Mouse (Mus musculus): ENCODE results near the gene Olfr1008. TPM values are rescaled to one million over a fixed set of nuclear protein-coding genes. Genes with fewer than 3 reads are reported as not detected.

Gene Olfr1008
- not detected for polyA plus RNA-seq (2014; fragmentation: Illumina TruSeq; extraction: RNeasy Lipid Tissue Mini Kit (QIAGEN cat#74804); ENCODE audit: low read depth, low replicate concordance)

GRCm38 (mm10) chr2:85689131-85689530 is at the start of gene Olfr1008:
Olfr1008 (plus strand) TSS chr2:85689431.

DNA sequence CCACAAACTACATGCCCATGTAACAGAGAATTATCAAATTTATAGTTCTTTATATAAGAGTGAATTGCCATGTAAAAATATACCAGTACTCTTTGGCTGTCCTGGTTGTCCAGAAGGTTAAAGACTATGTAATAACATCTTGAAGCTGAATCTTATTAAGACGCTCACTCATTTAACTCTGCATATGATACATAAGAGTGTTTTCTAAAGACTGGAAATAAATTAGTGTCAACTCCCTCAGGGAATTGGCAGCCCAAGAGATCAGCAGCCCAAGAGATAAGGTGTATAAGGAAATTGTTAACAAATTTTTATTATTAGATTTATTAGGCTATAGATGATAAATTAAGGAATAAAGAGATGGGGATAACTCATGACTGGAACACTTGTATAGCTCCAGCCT is 38.6 kb upstream of the Olfr1008 start, which contains the start of gene Olfr1002:
TSS of gene Olfr1002 (minus strand) at position 101 of the 400 bp plus-strand sequence.

DNA sequence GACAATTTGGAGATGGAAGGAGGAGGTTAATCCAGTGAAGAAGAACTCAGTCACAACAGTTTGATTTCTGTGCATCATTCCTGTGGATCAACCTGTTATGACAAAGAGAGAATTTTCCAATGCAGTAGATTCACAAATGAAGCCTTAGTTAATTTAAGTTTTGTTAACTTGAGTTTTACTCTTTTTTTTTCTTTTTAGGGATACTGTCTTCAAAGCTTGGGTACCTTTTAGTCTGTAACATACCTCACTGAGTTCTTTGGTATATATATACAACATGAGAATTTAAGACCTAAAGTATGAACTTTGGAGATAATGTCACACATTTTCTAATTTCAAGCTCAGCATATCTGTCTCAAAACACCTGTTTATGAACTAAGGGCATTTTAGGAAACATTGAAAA is 24.9 kb upstream of the Olfr1008 start, which contains the start of gene Olfr154:
TSS of gene Olfr154 (minus strand) at position 101 of the 400 bp plus-strand sequence.

GRCm38 (mm10) chr2:85678667-85679066 is 10.6 kb upstream of the Olfr1008 start, which contains the start of gene Olfr1006:
Olfr1006 (minus strand) TSS chr2:85678767.

GRCm38 (mm10) chr2:85715119-85715518 is 25.9 kb downstream of the Olfr1008 start, which contains the start of gene Olfr1009:
Olfr1009 (plus strand) TSS chr2:85715419.

Other genes starting within 250 kb of the Olfr1008 start
- not detected for gene Olfr995, start 245.8 kb upstream of the Olfr1008 start, polyA plus RNA-seq (2014; fragmentation: Illumina TruSeq; extraction: RNeasy Lipid Tissue Mini Kit (QIAGEN cat#74804); ENCODE audit: low read depth, low replicate concordance)
- gene 4833423E24Rik, start 170.4 kb upstream of the Olfr1008 start, polyA plus RNA-seq (2014; fragmentation: Illumina TruSeq; extraction: RNeasy Lipid Tissue Mini Kit (QIAGEN cat#74804); ENCODE audit: low read depth, low replicate concordance) = not detected
- gene Olfr996, start 110.2 kb upstream of the Olfr1008 start, polyA plus RNA-seq (2014; fragmentation: Illumina TruSeq; extraction: RNeasy Lipid Tissue Mini Kit (QIAGEN cat#74804); ENCODE audit: low read depth, low replicate concordance) = not detected
- gene Olfr998, start 100.5 kb upstream of the Olfr1008 start, polyA plus RNA-seq (2014; fragmentation: Illumina TruSeq; extraction: RNeasy Lipid Tissue Mini Kit (QIAGEN cat#74804); ENCODE audit: low read depth, low replicate concordance) = not detected
- gene Olfr1000, start 77.5 kb upstream of the Olfr1008 start, polyA plus RNA-seq (2014; fragmentation: Illumina TruSeq; extraction: RNeasy Lipid Tissue Mini Kit (QIAGEN cat#74804); ENCODE audit: low read depth, low replicate concordance) = not detected
- gene Olfr1002, start 38.7 kb upstream of the Olfr1008 start, polyA plus RNA-seq (2014; fragmentation: Illumina TruSeq; extraction: RNeasy Lipid Tissue Mini Kit (QIAGEN cat#74804); ENCODE audit: low read depth, low replicate concordance) = not detected
- gene Olfr154, start 25.0 kb upstream of the Olfr1008 start, polyA plus RNA-seq (2014; fragmentation: Illumina TruSeq; extraction: RNeasy Lipid Tissue Mini Kit (QIAGEN cat#74804); ENCODE audit: low read depth, low replicate concordance) = not detected
- gene Olfr1006, start 10.7 kb upstream of the Olfr1008 start, polyA plus RNA-seq (2014; fragmentation: Illumina TruSeq; extraction: RNeasy Lipid Tissue Mini Kit (QIAGEN cat#74804); ENCODE audit: low read depth, low replicate concordance) = not detected
- gene Olfr1009, start 26.0 kb downstream of the Olfr1008 start, polyA plus RNA-seq (2014; fragmentation: Illumina TruSeq; extraction: RNeasy Lipid Tissue Mini Kit (QIAGEN cat#74804); ENCODE audit: low read depth, low replicate concordance) = not detected
- not detected for gene Olfr1012, start 73.3 kb downstream of the Olfr1008 start, polyA plus RNA-seq (2014; fragmentation: Illumina TruSeq; extraction: RNeasy Lipid Tissue Mini Kit (QIAGEN cat#74804); ENCODE audit: low read depth, low replicate concordance)
- not detected for gene Olfr1013, start 77.7 kb downstream of the Olfr1008 start, polyA plus RNA-seq (2014; fragmentation: Illumina TruSeq; extraction: RNeasy Lipid Tissue Mini Kit (QIAGEN cat#74804); ENCODE audit: low read depth, low replicate concordance)
- gene Olfr1014, start 83.3 kb downstream of the Olfr1008 start, polyA plus RNA-seq (2014; fragmentation: Illumina TruSeq; extraction: RNeasy Lipid Tissue Mini Kit (QIAGEN cat#74804); ENCODE audit: low read depth, low replicate concordance) = not detected
- gene Olfr1015, start 92.6 kb downstream of the Olfr1008 start, polyA plus RNA-seq (2014; fragmentation: Illumina TruSeq; extraction: RNeasy Lipid Tissue Mini Kit (QIAGEN cat#74804); ENCODE audit: low read depth, low replicate concordance) = not detected
- not detected for gene Olfr1016, start 113.1 kb downstream of the Olfr1008 start, polyA plus RNA-seq (2014; fragmentation: Illumina TruSeq; extraction: RNeasy Lipid Tissue Mini Kit (QIAGEN cat#74804); ENCODE audit: low read depth, low replicate concordance)
- gene Olfr1018, start 129.0 kb downstream of the Olfr1008 start, polyA plus RNA-seq (2014; fragmentation: Illumina TruSeq; extraction: RNeasy Lipid Tissue Mini Kit (QIAGEN cat#74804); ENCODE audit: low read depth, low replicate concordance) = not detected
- gene Olfr1019, start 156.1 kb downstream of the Olfr1008 start, polyA plus RNA-seq (2014; fragmentation: Illumina TruSeq; extraction: RNeasy Lipid Tissue Mini Kit (QIAGEN cat#74804); ENCODE audit: low read depth, low replicate concordance) = not detected
- not detected for gene Olfr1020, start 157.6 kb downstream of the Olfr1008 start, polyA plus RNA-seq (2014; fragmentation: Illumina TruSeq; extraction: RNeasy Lipid Tissue Mini Kit (QIAGEN cat#74804); ENCODE audit: low read depth, low replicate concordance)
- not detected for gene Olfr1022, start 179.2 kb downstream of the Olfr1008 start, polyA plus RNA-seq (2014; fragmentation: Illumina TruSeq; extraction: RNeasy Lipid Tissue Mini Kit (QIAGEN cat#74804); ENCODE audit: low read depth, low replicate concordance)
- gene Olfr1023, start 196.2 kb downstream of the Olfr1008 start, polyA plus RNA-seq (2014; fragmentation: Illumina TruSeq; extraction: RNeasy Lipid Tissue Mini Kit (QIAGEN cat#74804); ENCODE audit: low read depth, low replicate concordance) = not detected
- not detected for gene Olfr1024, start 215.6 kb downstream of the Olfr1008 start, polyA plus RNA-seq (2014; fragmentation: Illumina TruSeq; extraction: RNeasy Lipid Tissue Mini Kit (QIAGEN cat#74804); ENCODE audit: low read depth, low replicate concordance)
- not detected for gene Olfr1025-ps1, start 225.8 kb downstream of the Olfr1008 start, polyA plus RNA-seq (2014; fragmentation: Illumina TruSeq; extraction: RNeasy Lipid Tissue Mini Kit (QIAGEN cat#74804); ENCODE audit: low read depth, low replicate concordance)
- not detected for gene Olfr1026, start 232.1 kb downstream of the Olfr1008 start, polyA plus RNA-seq (2014; fragmentation: Illumina TruSeq; extraction: RNeasy Lipid Tissue Mini Kit (QIAGEN cat#74804); ENCODE audit: low read depth, low replicate concordance)

Measured in sigmoid colon, adult 10 weeks (tissue).